Mouse (Mus musculus) CH12.LX (cell line): ENCODE data around the gene Zc3h6. TPM values are rescaled to one million over a fixed set of nuclear protein-coding genes. Genes with fewer than 3 reads are reported as not detected.

Experiments
- DNase-seq: peaks from one replicate; pipeline ENCODE4 v3.0.0-alpha.2; 2013; ENCODE audit errors: extremely low read depth
- H3K27ac ChIP-seq: 2 replicates; pipeline ENCODE4 v1.5.1; 2012; ENCODE audit warnings: low read depth, mild to moderate bottlenecking, control low read depth, moderate library complexity; ENCODE audit not compliant: insufficient read depth
- H3K27me3 ChIP-seq: replicated peaks from 2 replicates; pipeline ENCODE3; 2012; ENCODE audit warnings: inconsistent platforms
- H3K36me3 ChIP-seq, 2 experiments: replicated peaks in 1 of 2; 2 replicates each; pipeline versions ENCODE3 to v1.6.1; 2012; ENCODE audit warnings: inconsistent platforms in 1 of 2, low read length in 1 of 2, mild to moderate bottlenecking in 1 of 2, mixed read lengths in 1 of 2, moderate library complexity in 1 of 2; ENCODE audit not compliant: control insufficient read depth in 1 of 2, insufficient read depth in 1 of 2
- H3K4me1 ChIP-seq, 2 experiments: 2 replicates each; pipeline ENCODE4 v1.6.1; 2012; ENCODE audit warnings: inconsistent platforms in 1 of 2, moderate library complexity in 1 of 2; ENCODE audit not compliant: insufficient read depth in 2 of 2, control insufficient read depth in 1 of 2
- H3K4me2 ChIP-seq: 2 replicates; pipeline ENCODE4 v1.6.1; 2012; ENCODE audit warnings: low read depth, mild to moderate bottlenecking, control low read depth; ENCODE audit not compliant: poor library complexity, insufficient read depth, severe bottlenecking
- H3K4me3 ChIP-seq, 3 experiments: fragments of 150-350 bp in 1 of 3; sonication (generic) in 1 of 3; replicated peaks in 1 of 3; 2 replicates each; pipeline versions ENCODE3 to v1.5.1; 2011 to 2012; ENCODE audit warnings: low read depth in 2 of 3, low read length in 2 of 3, mild to moderate bottlenecking in 2 of 3, moderate library complexity in 2 of 3, control low read depth in 1 of 3, improper control_type of control experiment in 1 of 3, inconsistent platforms in 1 of 3, mixed read lengths in 1 of 3; ENCODE audit not compliant: poor library complexity in 1 of 3
- H3K79me2 ChIP-seq: replicated peaks from 2 replicates; pipeline ENCODE4 v1.6.1; 2012; ENCODE audit warnings: mild to moderate bottlenecking, moderate library complexity; ENCODE audit not compliant: control insufficient read depth, poor library complexity, insufficient read depth, severe bottlenecking; ENCODE audit errors: extremely low read depth
- H3K9ac ChIP-seq: 2 replicates; pipeline ENCODE4 v1.6.1; 2012; ENCODE audit warnings: low read depth, mild to moderate bottlenecking, control low read depth, moderate library complexity; ENCODE audit not compliant: insufficient read depth
- H3K9me3 ChIP-seq: replicated peaks from 2 replicates; pipeline ENCODE3; 2012; ENCODE audit warnings: low read length, inconsistent platforms, mixed read lengths
- CTCF ChIP-seq, 2 experiments: IDR thresholded peaks in 1 of 2; conservative IDR thresholded peaks in 1 of 2; 2 replicates each; pipeline ENCODE4 v1.5.1; 2011 to 2012; ENCODE audit warnings: low read depth in 2 of 2, low read length in 2 of 2, improper control_type of control experiment in 1 of 2, inconsistent platforms in 1 of 2, mild to moderate bottlenecking in 1 of 2, moderate library complexity in 1 of 2
- E2F4 ChIP-seq: IDR thresholded peaks from 2 replicates; pipeline ENCODE4 v1.6.1; 2011; ENCODE audit warnings: low read depth, low read length, improper control_type of control experiment; ENCODE audit not compliant: insufficient replicate concordance
- GABPA ChIP-seq: IDR thresholded peaks from 2 replicates; pipeline ENCODE4 v1.6.1; 2012; ENCODE audit warnings: low read depth, low read length, improper control_type of control experiment, inconsistent platforms; ENCODE audit not compliant: insufficient replicate concordance
- JUN ChIP-seq: IDR thresholded peaks from 2 replicates; pipeline ENCODE4 v1.6.1; 2011; ENCODE audit warnings: low read depth, mild to moderate bottlenecking, low read length, improper control_type of control experiment, moderate library complexity; ENCODE audit not compliant: insufficient read depth
- KAT2A ChIP-seq: IDR thresholded peaks from 2 replicates; pipeline ENCODE4 v1.6.1; 2012; ENCODE audit warnings: low read length, improper control_type of control experiment, inconsistent platforms; ENCODE audit not compliant: insufficient replicate concordance
- MAZ ChIP-seq: IDR thresholded peaks from 2 replicates; pipeline ENCODE4 v1.6.1; 2012; ENCODE audit warnings: low read depth, mild to moderate bottlenecking, inconsistent platforms, low read length, improper control_type of control experiment, moderate library complexity
- NELFE ChIP-seq: IDR thresholded peaks from 2 replicates; pipeline ENCODE4 v1.6.1; 2011; ENCODE audit warnings: low read depth, low read length, improper control_type of control experiment
- PAX5 ChIP-seq: IDR thresholded peaks from 2 replicates; pipeline ENCODE4 v1.6.1; 2012; ENCODE audit warnings: low read length, inconsistent platforms, mixed read lengths
- POLR2AphosphoS2 ChIP-seq: IDR thresholded peaks from 2 replicates; pipeline ENCODE4 v1.6.1; 2011; ENCODE audit warnings: low read depth, low read length, improper control_type of control experiment
- RCOR1 ChIP-seq: conservative IDR thresholded peaks from 2 replicates; pipeline ENCODE4 v1.6.1; 2012; ENCODE audit warnings: low read depth, mild to moderate bottlenecking, inconsistent platforms, low read length, improper control_type of control experiment
- TBP ChIP-seq: conservative IDR thresholded peaks from 2 replicates; pipeline ENCODE4 v1.6.1; 2011; ENCODE audit warnings: low read depth, low read length, improper control_type of control experiment
- UBTF ChIP-seq: IDR thresholded peaks from 2 replicates; pipeline ENCODE4 v1.6.1; 2012; ENCODE audit warnings: low read depth, mild to moderate bottlenecking, inconsistent platforms, low read length, improper control_type of control experiment, moderate library complexity
- ZC3H11A ChIP-seq: IDR thresholded peaks from 2 replicates; pipeline ENCODE4 v1.6.1; 2012; ENCODE audit warnings: low read depth, mild to moderate bottlenecking, inconsistent platforms, low read length, improper control_type of control experiment
- ZKSCAN1 ChIP-seq: IDR thresholded peaks from 2 replicates; pipeline ENCODE4 v1.6.1; 2012; ENCODE audit warnings: low read depth, inconsistent platforms, low read length, improper control_type of control experiment, borderline replicate concordance
- ZMIZ1 ChIP-seq: IDR thresholded peaks from 2 replicates; pipeline ENCODE4 v1.6.1; 2012; ENCODE audit warnings: low read depth, mild to moderate bottlenecking, inconsistent platforms, low read length, improper control_type of control experiment
- ZNF384 ChIP-seq: IDR thresholded peaks from 2 replicates; pipeline ENCODE4 v1.6.1; 2012; ENCODE audit warnings: low read depth, low read length, improper control_type of control experiment, inconsistent platforms
- dilution Hi-C: fragments of 300-500 bp; cut with MboI; formaldehyde crosslinking; loops from 2 replicates; pipeline ENCODE4 v1.14.3; 2020; ENCODE audit warnings: low sequenced_read_pairs; ENCODE audit not compliant: extremely low pct_unique_long_range_greater_than_20kb, extremely low pct_ligation_motif_present
- in situ Hi-C: fragments of 300-500 bp; cut with MboI; formaldehyde crosslinking; loops from 3 replicates; pipeline ENCODE4 v1.14.3; 2019; ENCODE audit warnings: low sequenced_read_pairs, low pct_ligation_motif_present, low pct_unique_long_range_greater_than_20kb, mixed read lengths
- polyA plus RNA-seq: library from polyadenylated mRNA; unstranded; fragments of >175 nt; gene quantifications from 2 replicates; pipeline ENCODE4 v1.2.1, GENCODE M21; 2012; ENCODE audit warnings: low read depth; ENCODE audit not compliant: insufficient read length
- total RNA-seq, 2 experiments: library from RNA; depleted of rRNA; stranded (reverse); fragments of 300-350 nt in 1 of 2; fragments of >200 nt in 1 of 2; gene quantifications; 2 replicates each; pipeline ENCODE4 v1.2.3; 2012 to 2014

Gene Zc3h6
- total and polyA plus RNA-seq, 3 experiments, result 0.59 to 0.72 (median 0.64) TPM

DNA sequence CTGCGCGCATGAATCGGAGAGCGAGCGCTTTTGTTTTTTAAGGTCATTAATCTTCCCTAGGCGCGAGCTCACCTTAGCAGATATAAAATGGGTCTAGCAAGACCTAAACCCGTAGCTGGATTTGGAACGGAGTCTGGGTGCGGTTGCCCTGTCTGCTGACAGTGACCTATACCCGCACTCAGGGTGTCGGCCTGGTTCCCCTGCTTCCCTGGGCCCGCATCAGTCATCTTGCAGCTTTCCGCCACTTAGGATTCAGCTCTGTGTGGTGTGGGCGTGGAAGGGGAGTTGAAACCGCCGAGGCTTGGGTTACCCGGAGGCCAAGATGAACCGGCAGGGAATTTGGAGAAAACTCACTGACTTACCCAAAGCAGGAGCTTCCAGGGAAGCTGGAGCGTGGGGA lies 99.1 kb downstream of the Zc3h6 start:
- Histone ChIP-seq H3K79me2 (no peaks in the 10 kb centered on the region), H3K9me3 (no peaks in the 10 kb centered on the region), H3K36me3 (no peaks in the 10 kb centered on the region), H3K4me1 (peaks cover 0 to 7% of the 10 kb centered on the region in 2 experiments; a peak in 2 of 4 replicates), H3K9ac (peak overlapping the region; percentile 27; the same call in 1 of the 2 replicates), H3K27me3 (peaks cover 7% of the 10 kb centered on the region), H3K4me2 (peak overlapping the region; percentile 83), H3K27ac (no peak overlapping the region), H3K4me3 (peak overlapping the region; percentile 54 to 86 (median 72))
- in situ Hi-C loops (no loop called here), dilution Hi-C loops (no loop called here)
- no peak for DNase-seq
- TF ChIP-seq RCOR1, result no peak
- no peak for TF ChIP-seq TBP
- no peak for TF ChIP-seq ZNF384
- TF ChIP-seq ZKSCAN1, result no peak
- TF ChIP-seq ZMIZ1, result no peak
- no peak for TF ChIP-seq JUN
- TF ChIP-seq ZC3H11A, result no peak
- no peak for TF ChIP-seq UBTF
- TF ChIP-seq CTCF (conservative IDR thresholded peaks at IDR 0.05 in 1 of 2, IDR thresholded peaks at IDR 0.05 in 1 of 2; ENCODE audit: low read depth in 2 of 2, low read length in 2 of 2), result no peak
- no peak for TF ChIP-seq KAT2A
- no peak for TF ChIP-seq E2F4
- TF ChIP-seq NELFE, result no peak
- no peak for TF ChIP-seq GABPA
- no peak for TF ChIP-seq PAX5
- TF ChIP-seq POLR2AphosphoS2, result no peak
- TF ChIP-seq MAZ, result no peak

Other genes starting within 250 kb of the Zc3h6 start
- 4.3 and 5.3 TPM in 2 replicates for gene Tmem87b, start 149.3 kb upstream of the Zc3h6 start, total RNA-seq (2012; rRNA removed)
- gene Tmem87b, start 149.3 kb upstream of the Zc3h6 start, total RNA-seq (2014; rRNA removed), result 6.6 and 8.1 TPM in 2 replicates
- 5.4 and 6.2 TPM in 2 replicates for gene Tmem87b, start 149.3 kb upstream of the Zc3h6 start, polyA plus RNA-seq
- not detected in 2 replicates for gene Fbln7, start 104.4 kb upstream of the Zc3h6 start, total RNA-seq (2012; rRNA removed)
- gene Fbln7, start 104.4 kb upstream of the Zc3h6 start, total RNA-seq (2014; rRNA removed), result not detected in 2 replicates
- not detected in 2 replicates for gene Fbln7, start 104.4 kb upstream of the Zc3h6 start, polyA plus RNA-seq
- 8.1 and 10.2 TPM in 2 replicates for gene Zc3h8, start 23.3 kb upstream of the Zc3h6 start, total RNA-seq (2012; rRNA removed)
- 11.7 and 15.3 TPM in 2 replicates for gene Zc3h8, start 23.3 kb upstream of the Zc3h6 start, total RNA-seq (2014; rRNA removed)
- 15.2 and 20.2 TPM in 2 replicates for gene Zc3h8, start 23.3 kb upstream of the Zc3h6 start, polyA plus RNA-seq
- gene Gm10762, start 323 bp downstream of the Zc3h6 start, total RNA-seq (2012; rRNA removed), result 3.3 and 3.4 TPM in 2 replicates
- gene Gm10762, start 323 bp downstream of the Zc3h6 start, total RNA-seq (2014; rRNA removed), result 2.9 and 3.9 TPM in 2 replicates
- 3.0 and 3.3 TPM in 2 replicates for gene Gm10762, start 323 bp downstream of the Zc3h6 start, polyA plus RNA-seq
- not detected in 2 replicates for gene Vinac1, start 80.8 kb downstream of the Zc3h6 start, total RNA-seq (2012; rRNA removed)
- gene Vinac1, start 80.8 kb downstream of the Zc3h6 start, total RNA-seq (2014; rRNA removed), result not detected in 2 replicates
- gene Vinac1, start 80.8 kb downstream of the Zc3h6 start, polyA plus RNA-seq, result 0.06 TPM in 1 of 2 replicates, not detected in the other
- 1.6 and 1.8 TPM in 2 replicates for gene Ttl, start 98.5 kb downstream of the Zc3h6 start, total RNA-seq (2012; rRNA removed)
- gene Ttl, start 98.5 kb downstream of the Zc3h6 start, total RNA-seq (2014; rRNA removed), result 2.7 and 3.1 TPM in 2 replicates
- 2.9 and 4.0 TPM in 2 replicates for gene Ttl, start 98.5 kb downstream of the Zc3h6 start, polyA plus RNA-seq
- 68.0 and 86.7 TPM in 2 replicates for gene Polr1b, start 133.6 kb downstream of the Zc3h6 start, total RNA-seq (2012; rRNA removed)
- 70.5 and 70.9 TPM in 2 replicates for gene Polr1b, start 133.6 kb downstream of the Zc3h6 start, total RNA-seq (2014; rRNA removed)
- 74.2 and 83.1 TPM in 2 replicates for gene Polr1b, start 133.6 kb downstream of the Zc3h6 start, polyA plus RNA-seq
- 14.3 and 24.1 TPM in 2 replicates for gene Chchd5, start 162.3 kb downstream of the Zc3h6 start, total RNA-seq (2012; rRNA removed)
- 20.5 and 23.4 TPM in 2 replicates for gene Chchd5, start 162.3 kb downstream of the Zc3h6 start, total RNA-seq (2014; rRNA removed)
- 17.8 and 20.8 TPM in 2 replicates for gene Chchd5, start 162.3 kb downstream of the Zc3h6 start, polyA plus RNA-seq
- gene Slc20a1, start 231.4 kb downstream of the Zc3h6 start, total RNA-seq (2012; rRNA removed), result 43.1 and 47.2 TPM in 2 replicates
- gene Slc20a1, start 231.4 kb downstream of the Zc3h6 start, total RNA-seq (2014; rRNA removed), result 72.1 and 77.3 TPM in 2 replicates
- 78.2 and 95.1 TPM in 2 replicates for gene Slc20a1, start 231.4 kb downstream of the Zc3h6 start, polyA plus RNA-seq